Mouse (Mus musculus): ENCODE results near the gene Senp3. TPM values are rescaled to one million over a fixed set of nuclear protein-coding genes. Genes with fewer than 3 reads are reported as not detected.

Senp3 gene
- total and polyA plus RNA-seq, 3 experiments, result 116 to 303 (median 256) TPM

DNA sequence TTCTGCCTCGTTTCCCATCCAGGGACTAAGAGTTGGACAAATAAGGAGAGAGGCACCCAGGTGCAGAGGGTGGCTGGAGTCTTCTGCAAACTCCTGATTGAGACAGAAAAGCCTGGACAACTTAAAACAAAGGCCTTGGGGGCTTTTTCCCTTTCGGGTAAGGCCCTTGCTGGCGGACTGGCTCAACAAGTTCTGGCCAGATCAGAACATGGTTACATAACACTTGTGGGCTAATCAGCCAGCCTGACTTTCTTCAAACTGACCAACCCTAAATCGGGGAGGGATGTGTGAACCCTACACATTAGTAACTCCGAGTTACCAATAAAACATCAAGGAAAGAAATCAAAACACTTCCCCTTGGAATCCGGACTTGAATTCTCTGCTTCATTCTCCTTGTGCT is 39.0 kb upstream of the Senp3 start:
- no peaks in the 10 kb centered on the region for H3K36me3 ChIP-seq (replicated peaks in 1 of 2; ENCODE audit: control insufficient read depth in 1 of 2, insufficient read depth in 1 of 2, low read length in 1 of 2)
- no peak for TF ChIP-seq NRF1 (IDR thresholded peaks at IDR 0.05; ENCODE audit: low read depth, low read length)
- TF ChIP-seq CHD1 (IDR thresholded peaks at IDR 0.05; ENCODE audit: low read depth, low read length), result no peak
- TF ChIP-seq CTCF (conservative IDR thresholded peaks at IDR 0.05 in 1 of 2, IDR thresholded peaks at IDR 0.05 in 1 of 2; ENCODE audit: low read depth in 2 of 2, low read length in 2 of 2), result no peak
- TF ChIP-seq KAT2A (IDR thresholded peaks at IDR 0.05; ENCODE audit: insufficient replicate concordance, low read length), result no peak
- TF ChIP-seq MAX (IDR thresholded peaks at IDR 0.05; ENCODE audit: low read length), result no peak
- TF ChIP-seq MYC (IDR thresholded peaks at IDR 0.05; ENCODE audit: low read depth, low read length), result no peak
- no peak for TF ChIP-seq ZKSCAN1 (IDR thresholded peaks at IDR 0.05; ENCODE audit: borderline replicate concordance, low read depth, low read length)
- TF ChIP-seq SMC3 (IDR thresholded peaks at IDR 0.05; ENCODE audit: low read depth, low read length), result no peak
- TF ChIP-seq UBTF (IDR thresholded peaks at IDR 0.05; ENCODE audit: low read depth, low read length), result no peak
- TF ChIP-seq MEF2A (IDR thresholded peaks at IDR 0.05; ENCODE audit: borderline replicate concordance, low read depth, low read length), result no peak
- no peaks in the 10 kb centered on the region for H3K9me3 ChIP-seq (replicated peaks; ENCODE audit: low read length)
- no peak for DNase-seq (ENCODE audit: extremely low read depth)
- H3K4me3 ChIP-seq (replicated peaks in 1 of 3; ENCODE audit: low read depth in 2 of 3, low read length in 2 of 3, poor library complexity in 1 of 3), result no peak overlapping the region
- no peaks in the 10 kb centered on the region; a peak in 1 of 4 replicates for H3K4me1 ChIP-seq (ENCODE audit: control insufficient read depth in 1 of 2, insufficient read depth in 2 of 2)
- no peaks in the 10 kb centered on the region for H3K79me2 ChIP-seq (replicated peaks; ENCODE audit: control insufficient read depth, extremely low read depth, insufficient read depth, poor library complexity, severe bottlenecking)
- H3K9ac ChIP-seq (ENCODE audit: insufficient read depth, low read depth), result no peak overlapping the region
- in situ Hi-C loops (cut with MboI; ENCODE audit: low pct_ligation_motif_present, low pct_unique_long_range_greater_than_20kb, low sequenced_read_pairs) (no loop called here), dilution Hi-C loops (cut with MboI; ENCODE audit: extremely low pct_ligation_motif_present, extremely low pct_unique_long_range_greater_than_20kb, low sequenced_read_pairs) (no loop called here)
- H3K4me2 ChIP-seq (ENCODE audit: insufficient read depth, low read depth, poor library complexity, severe bottlenecking), result no peak overlapping the region
- H3K27ac ChIP-seq (ENCODE audit: insufficient read depth, low read depth), result no peak overlapping the region
- peaks cover 2% of the 10 kb centered on the region for H3K27me3 ChIP-seq (replicated peaks)

DNA sequence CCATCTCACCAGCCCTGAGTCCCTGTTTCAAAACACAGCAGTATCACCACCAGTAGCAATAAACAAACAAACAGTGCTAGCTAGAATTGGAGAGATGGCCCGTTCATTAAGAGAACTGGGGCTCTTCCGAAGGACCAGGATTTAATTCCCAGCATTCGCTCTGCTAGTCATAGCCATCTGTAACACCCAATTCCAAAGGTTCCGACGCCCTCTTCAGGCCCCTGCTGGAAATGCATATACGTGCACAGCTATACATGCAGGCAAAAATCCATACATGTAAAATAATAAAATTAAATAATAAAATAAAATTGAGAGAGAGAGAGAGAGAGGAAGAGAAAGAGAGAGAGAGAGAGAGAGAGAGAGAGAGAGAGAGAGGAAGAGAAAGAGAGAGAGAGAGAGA is 37.5 kb upstream of the Senp3 start:
- Histone ChIP-seq H3K27me3 (replicated peaks) (peaks cover 2% of the 10 kb centered on the region), H3K4me3 (replicated peaks in 1 of 3; ENCODE audit: low read depth in 2 of 3, low read length in 2 of 3, poor library complexity in 1 of 3) (no peak overlapping the region), H3K9me3 (replicated peaks; ENCODE audit: low read length) (peaks cover 3% of the 10 kb centered on the region), H3K36me3 (replicated peaks in 1 of 2; ENCODE audit: control insufficient read depth in 1 of 2, insufficient read depth in 1 of 2, low read length in 1 of 2) (no peaks in the 10 kb centered on the region), H3K27ac (ENCODE audit: insufficient read depth, low read depth) (no peak overlapping the region), H3K4me2 (ENCODE audit: insufficient read depth, low read depth, poor library complexity, severe bottlenecking) (no peak overlapping the region), H3K9ac (ENCODE audit: insufficient read depth, low read depth) (no peak overlapping the region), H3K4me1 (ENCODE audit: control insufficient read depth in 1 of 2, insufficient read depth in 2 of 2) (no peaks in the 10 kb centered on the region), H3K79me2 (replicated peaks; ENCODE audit: control insufficient read depth, extremely low read depth, insufficient read depth, poor library complexity, severe bottlenecking) (no peaks in the 10 kb centered on the region)
- TF ChIP-seq CTCF (conservative IDR thresholded peaks at IDR 0.05 in 1 of 2, IDR thresholded peaks at IDR 0.05 in 1 of 2; ENCODE audit: low read depth in 2 of 2, low read length in 2 of 2), result peak in 1 of 2 experiments; percentile 49; a peak in 2 of 4 replicates
- TF ChIP-seq RAD21 (IDR thresholded peaks at IDR 0.05; ENCODE audit: low read depth, low read length), result peak; percentile 29
- no peak for TF ChIP-seq POLR2A (IDR thresholded peaks at IDR 0.05; ENCODE audit: low read depth, low read length)
- in situ Hi-C loops (cut with MboI; ENCODE audit: low pct_ligation_motif_present, low pct_unique_long_range_greater_than_20kb, low sequenced_read_pairs) (no loop called here), dilution Hi-C loops (cut with MboI; ENCODE audit: extremely low pct_ligation_motif_present, extremely low pct_unique_long_range_greater_than_20kb, low sequenced_read_pairs) (no loop called here)
- DNase-seq (ENCODE audit: extremely low read depth), result no peak

DNA sequence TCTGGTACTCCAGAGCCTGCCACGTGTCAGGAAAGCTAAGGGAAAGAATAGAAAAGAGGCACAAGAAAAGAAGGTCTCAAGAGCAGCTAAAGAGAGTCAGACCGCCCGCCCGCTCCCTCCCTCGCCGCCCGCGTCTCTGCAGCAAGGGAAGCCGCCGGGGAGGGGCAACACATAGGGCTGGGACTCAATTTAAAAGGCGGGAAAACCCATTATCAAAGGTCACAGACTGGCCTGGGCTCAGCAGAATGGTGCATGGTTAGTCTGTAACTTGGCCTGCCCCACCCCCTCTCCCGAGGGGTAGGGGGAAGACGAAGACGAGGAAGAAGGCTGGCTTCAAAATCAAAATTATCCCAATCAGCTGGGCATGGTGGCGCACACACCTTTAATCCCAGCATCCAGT is 36.8 kb upstream of the Senp3 start:
- peaks cover 3% of the 10 kb centered on the region for H3K9me3 ChIP-seq (replicated peaks; ENCODE audit: low read length)
- H3K4me3 ChIP-seq (replicated peaks in 1 of 3; ENCODE audit: low read depth in 2 of 3, low read length in 2 of 3, poor library complexity in 1 of 3), result no peak overlapping the region
- DNase-seq (ENCODE audit: extremely low read depth), result no peak
- TF ChIP-seq MEF2A (IDR thresholded peaks at IDR 0.05; ENCODE audit: borderline replicate concordance, low read depth, low read length) (no peak), CHD2 (IDR thresholded peaks at IDR 0.05; ENCODE audit: low read length) (no peak), ETS1 (conservative IDR thresholded peaks at IDR 0.05; ENCODE audit: low read depth, low read length) (no peak), BHLHE40 (IDR thresholded peaks at IDR 0.05; ENCODE audit: low read depth, low read length) (no peak), MAX (IDR thresholded peaks at IDR 0.05; ENCODE audit: low read length) (no peak), ELF1 (IDR thresholded peaks at IDR 0.05; ENCODE audit: low read depth, low read length) (no peak), TCF12 (IDR thresholded peaks at IDR 0.05; ENCODE audit: low read depth, low read length) (no peak), CHD1 (IDR thresholded peaks at IDR 0.05; ENCODE audit: low read depth, low read length) (no peak), ZNF384 (IDR thresholded peaks at IDR 0.05; ENCODE audit: low read depth, low read length) (no peak), IRF4 (IDR thresholded peaks at IDR 0.05; ENCODE audit: low read depth, low read length) (no peak), ZKSCAN1 (IDR thresholded peaks at IDR 0.05; ENCODE audit: borderline replicate concordance, low read depth, low read length) (no peak), JUN (IDR thresholded peaks at IDR 0.05; ENCODE audit: insufficient read depth, low read depth, low read length) (no peak), KAT2A (IDR thresholded peaks at IDR 0.05; ENCODE audit: insufficient replicate concordance, low read length) (no peak), SIN3A (IDR thresholded peaks at IDR 0.05; ENCODE audit: low read length) (no peak), CTCF (conservative IDR thresholded peaks at IDR 0.05 in 1 of 2, IDR thresholded peaks at IDR 0.05 in 1 of 2; ENCODE audit: low read depth in 2 of 2, low read length in 2 of 2) (no peak), POLR2AphosphoS2 (IDR thresholded peaks at IDR 0.05; ENCODE audit: low read depth, low read length) (no peak), MAZ (IDR thresholded peaks at IDR 0.05; ENCODE audit: low read depth, low read length) (no peak), PAX5 (IDR thresholded peaks at IDR 0.05; ENCODE audit: low read length) (no peak), RCOR1 (conservative IDR thresholded peaks at IDR 0.05; ENCODE audit: low read depth, low read length) (no peak)
- H3K27ac ChIP-seq (ENCODE audit: insufficient read depth, low read depth), result no peak overlapping the region
- dilution Hi-C loops (cut with MboI; ENCODE audit: extremely low pct_ligation_motif_present, extremely low pct_unique_long_range_greater_than_20kb, low sequenced_read_pairs), result no loop called here
- no peak overlapping the region for H3K9ac ChIP-seq (ENCODE audit: insufficient read depth, low read depth)
- in situ Hi-C loops (cut with MboI; ENCODE audit: low pct_ligation_motif_present, low pct_unique_long_range_greater_than_20kb, low sequenced_read_pairs), result no loop called here
- H3K4me2 ChIP-seq (ENCODE audit: insufficient read depth, low read depth, poor library complexity, severe bottlenecking), result no peak overlapping the region
- H3K4me1 ChIP-seq (ENCODE audit: control insufficient read depth in 1 of 2, insufficient read depth in 2 of 2), result no peaks in the 10 kb centered on the region
- peaks cover 2% of the 10 kb centered on the region for H3K27me3 ChIP-seq (replicated peaks)
- no peaks in the 10 kb centered on the region for H3K36me3 ChIP-seq (replicated peaks in 1 of 2; ENCODE audit: control insufficient read depth in 1 of 2, insufficient read depth in 1 of 2, low read length in 1 of 2)
- H3K79me2 ChIP-seq (replicated peaks; ENCODE audit: control insufficient read depth, extremely low read depth, insufficient read depth, poor library complexity, severe bottlenecking), result no peaks in the 10 kb centered on the region

Measured in CH12.LX (cell line).